Mouse (Mus musculus): ENCODE measurements at regions not wholly inside any gene's neighbourhood (a gene's known extent, or its start where the extent isn't known, plus 50 kb on each side); places are given as distances from the start of the nearest gene placed in this dataset.
A peak's percentile ranks its signal among the peaks of the same experiment; 100 is the strongest.

DNA sequence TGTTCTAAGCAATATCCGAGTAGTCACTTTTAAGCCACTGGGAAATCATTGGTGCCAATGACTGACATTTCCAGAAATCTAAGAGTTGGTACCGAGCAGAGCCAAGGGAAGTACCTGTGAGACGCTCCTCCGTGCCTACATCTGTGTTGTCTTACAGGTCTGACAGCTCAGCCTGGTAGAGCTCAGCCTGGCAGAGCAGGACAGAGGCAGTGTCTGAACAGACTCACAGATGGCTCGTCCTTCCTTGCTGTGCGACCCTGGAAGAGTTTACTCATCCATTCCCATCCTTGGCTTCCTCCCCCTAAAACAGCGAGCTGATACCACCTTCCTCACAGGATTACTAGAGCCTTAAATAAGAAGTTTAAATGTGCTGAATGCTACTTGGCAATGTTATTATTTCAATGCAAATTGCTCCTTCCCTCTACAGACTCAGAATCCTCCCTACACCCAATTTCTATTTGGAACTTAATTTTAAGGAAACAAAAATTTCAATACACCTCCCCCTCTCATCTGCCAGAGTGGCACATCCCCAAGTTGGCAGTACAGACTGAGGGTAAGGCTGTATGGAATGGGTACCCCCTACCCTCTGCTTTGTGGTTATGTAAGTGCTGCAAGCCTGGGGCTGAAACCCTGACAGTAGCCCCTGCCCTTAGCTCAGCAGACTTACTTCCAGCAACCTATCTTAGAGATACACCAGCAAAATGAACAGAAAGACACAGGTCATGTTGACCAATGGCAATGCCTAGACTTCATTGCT lies 119.9 kb upstream of the Cacna2d3 start:
- TF ChIP-seq POLR2A (IDR thresholded peaks at IDR 0.05; ENCODE audit: low read depth, low read length): no peak
- no peak for TF ChIP-seq CTCF (conservative IDR thresholded peaks at IDR 0.05; ENCODE audit: insufficient read depth, insufficient read length, low read depth, low read length)
- H3K27me3 ChIP-seq (replicated peaks; ENCODE audit: control insufficient read depth, insufficient read depth, low read length): no peaks in the 10 kb centered on the region
- WGBS: 87% methylated on average over 7 of the region's 7 CpGs
- DNase-seq: no peak
- no peaks in the 10 kb centered on the region for H3K36me3 ChIP-seq (ENCODE audit: control insufficient read depth, insufficient read depth, low read length)
- no peak overlapping the region for H3K4me3 ChIP-seq (ENCODE audit: insufficient read depth, low read depth, low read length)
- no peaks in the 10 kb centered on the region for H3K4me1 ChIP-seq (ENCODE audit: control insufficient read depth, insufficient read depth, low read length)
- no peak overlapping the region for H3K27ac ChIP-seq (ENCODE audit: insufficient read depth, low read depth, low read length)

DNA sequence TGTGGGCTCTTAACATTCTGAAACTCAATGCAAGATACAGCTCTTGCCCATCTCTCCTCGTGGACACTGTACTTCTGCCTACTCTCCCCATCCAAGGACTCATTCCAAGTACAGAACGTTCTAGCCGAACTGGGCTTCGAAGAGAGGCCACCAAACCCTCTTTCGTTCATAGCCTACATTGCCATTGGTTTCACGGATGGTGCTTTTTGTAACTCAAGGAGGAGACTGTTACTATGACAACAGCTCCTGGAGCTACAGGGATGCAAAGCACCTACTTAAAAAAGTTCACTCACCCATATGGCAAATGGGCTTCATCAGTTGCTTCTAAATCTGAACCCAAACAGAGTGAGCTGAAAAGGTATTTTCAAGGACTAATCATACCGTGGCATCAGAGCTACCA lies 120.4 kb upstream of the Selenok start:
- no peak for DNase-seq
- H3K36me3 ChIP-seq (ENCODE audit: control insufficient read depth, insufficient read depth, low read length): no peaks in the 10 kb centered on the region
- no peak overlapping the region for H3K27ac ChIP-seq (ENCODE audit: insufficient read depth, low read depth, low read length)
- no peak overlapping the region for H3K4me3 ChIP-seq (ENCODE audit: insufficient read depth, low read depth, low read length)
- H3K4me1 ChIP-seq (ENCODE audit: control insufficient read depth, insufficient read depth, low read length): no peaks in the 10 kb centered on the region
- H3K27me3 ChIP-seq (replicated peaks; ENCODE audit: control insufficient read depth, insufficient read depth, low read length): no peaks in the 10 kb centered on the region
- TF ChIP-seq CTCF (conservative IDR thresholded peaks at IDR 0.05; ENCODE audit: insufficient read depth, insufficient read length, low read depth, low read length): no peak
- TF ChIP-seq POLR2A (IDR thresholded peaks at IDR 0.05; ENCODE audit: low read depth, low read length): no peak
- 86% methylated on average over 7 of the region's 7 CpGs for WGBS

DNA sequence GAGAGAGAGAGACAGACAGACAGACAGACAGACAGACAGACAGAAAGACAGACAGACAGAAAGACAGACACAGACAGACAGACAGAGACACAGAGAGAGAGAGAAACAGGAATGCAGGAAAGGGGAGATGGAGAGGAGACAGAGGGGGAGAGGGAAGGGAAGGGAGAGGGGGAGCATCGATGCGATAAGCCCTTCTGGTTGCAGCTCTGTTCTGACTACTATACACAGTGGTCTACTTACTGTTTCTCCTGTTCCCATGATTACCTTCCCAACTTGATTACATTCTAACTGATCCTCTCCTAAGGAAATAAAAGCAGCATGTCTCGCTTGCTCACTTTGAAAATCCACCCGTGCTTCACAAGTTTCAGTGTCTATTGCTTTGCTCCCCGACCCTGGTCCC lies 116.8 kb upstream of the Selenok start:
- TF ChIP-seq POLR2A (IDR thresholded peaks at IDR 0.05; ENCODE audit: low read depth, low read length): no peak
- TF ChIP-seq CTCF (conservative IDR thresholded peaks at IDR 0.05; ENCODE audit: insufficient read depth, insufficient read length, low read depth, low read length): no peak
- Histone ChIP-seq H3K27me3 (replicated peaks; ENCODE audit: control insufficient read depth, insufficient read depth, low read length) (no peaks in the 10 kb centered on the region), H3K4me1 (ENCODE audit: control insufficient read depth, insufficient read depth, low read length) (no peaks in the 10 kb centered on the region), H3K36me3 (ENCODE audit: control insufficient read depth, insufficient read depth, low read length) (no peaks in the 10 kb centered on the region), H3K4me3 (ENCODE audit: insufficient read depth, low read depth, low read length) (peak overlapping the region; percentile 7; the same call in 1 of the 2 replicates), H3K27ac (ENCODE audit: insufficient read depth, low read depth, low read length) (no peak overlapping the region)
- WGBS: 54% methylated on average over 5 of the region's 5 CpGs
- no peak for DNase-seq

DNA sequence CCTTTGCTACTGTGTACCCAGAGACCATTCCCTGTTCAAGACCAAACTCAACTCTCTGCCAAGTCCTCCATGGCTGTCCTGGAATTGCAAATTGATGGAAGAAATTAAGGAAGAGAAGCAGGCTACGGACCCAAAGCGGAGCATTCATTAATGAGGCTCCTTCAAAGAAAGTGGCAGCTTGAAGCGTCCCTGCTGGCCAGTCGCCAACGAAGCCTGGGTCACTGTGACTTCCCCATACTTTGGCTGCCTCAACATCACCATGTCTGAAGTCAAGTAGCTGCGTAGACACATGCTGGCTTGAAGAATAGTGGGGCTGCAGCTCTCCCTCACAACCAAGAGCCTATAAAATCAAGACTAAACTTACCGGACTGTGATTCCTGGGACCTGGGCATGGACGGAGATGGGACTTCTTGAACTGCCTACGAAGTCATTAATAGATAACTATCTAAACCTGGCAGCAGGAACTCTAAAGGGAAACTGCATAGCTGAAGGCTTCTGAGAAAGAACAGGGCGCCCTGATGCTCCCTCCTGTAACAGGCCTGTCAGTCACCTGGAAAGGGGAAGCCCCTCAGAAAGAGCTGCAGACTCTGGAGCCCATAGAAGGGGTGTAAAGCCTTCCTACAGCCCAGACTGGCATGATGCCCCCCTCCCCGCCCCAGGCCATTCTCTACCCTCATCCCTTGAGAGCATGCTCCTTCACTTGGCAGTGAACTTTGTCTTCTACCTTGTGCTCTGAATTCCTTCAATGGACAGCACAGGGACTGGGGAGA lies 116.0 kb upstream of the Selenok start:
- Histone ChIP-seq H3K36me3 (ENCODE audit: control insufficient read depth, insufficient read depth, low read length) (no peaks in the 10 kb centered on the region), H3K4me1 (ENCODE audit: control insufficient read depth, insufficient read depth, low read length) (no peaks in the 10 kb centered on the region), H3K27me3 (replicated peaks; ENCODE audit: control insufficient read depth, insufficient read depth, low read length) (no peaks in the 10 kb centered on the region), H3K27ac (ENCODE audit: insufficient read depth, low read depth, low read length) (peak overlapping the region; percentile 61), H3K4me3 (ENCODE audit: insufficient read depth, low read depth, low read length) (peak overlapping the region; percentile 50)
- 41% methylated on average over 11 of the region's 11 CpGs for WGBS
- TF ChIP-seq CTCF (conservative IDR thresholded peaks at IDR 0.05; ENCODE audit: insufficient read depth, insufficient read length, low read depth, low read length) (no peak), POLR2A (IDR thresholded peaks at IDR 0.05; ENCODE audit: low read depth, low read length) (no peak)
- DNase-seq: peak; percentile 80

DNA sequence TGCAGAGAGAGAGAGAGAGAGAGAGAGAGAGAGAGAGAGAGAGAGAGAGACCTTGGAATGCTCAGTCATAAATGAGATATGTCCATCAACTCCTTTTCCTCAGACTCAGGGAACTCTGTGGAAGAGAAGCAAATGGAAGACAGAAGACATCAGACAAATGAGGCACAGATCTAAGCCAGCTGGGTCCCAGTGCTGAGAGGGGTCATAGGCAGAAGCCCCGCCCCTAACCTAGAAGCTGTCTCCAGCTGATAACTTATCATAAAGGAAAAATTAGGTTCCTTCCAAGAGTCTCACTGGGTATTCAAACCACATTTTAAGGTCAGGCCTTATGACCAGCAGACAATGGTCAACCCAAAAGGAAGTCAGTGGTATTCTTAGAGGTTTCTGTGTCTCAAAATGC lies 106.1 kb upstream of the Selenok start:
- H3K36me3 ChIP-seq (ENCODE audit: control insufficient read depth, insufficient read depth, low read length): no peaks in the 10 kb centered on the region
- no peak for DNase-seq
- no peaks in the 10 kb centered on the region for H3K27me3 ChIP-seq (replicated peaks; ENCODE audit: control insufficient read depth, insufficient read depth, low read length)
- 89% methylated on average over 1 of the region's 1 CpGs for WGBS
- TF ChIP-seq POLR2A (IDR thresholded peaks at IDR 0.05; ENCODE audit: low read depth, low read length) (no peak), CTCF (conservative IDR thresholded peaks at IDR 0.05; ENCODE audit: insufficient read depth, insufficient read length, low read depth, low read length) (no peak)
- H3K27ac ChIP-seq (ENCODE audit: insufficient read depth, low read depth, low read length): no peak overlapping the region
- H3K4me1 ChIP-seq (ENCODE audit: control insufficient read depth, insufficient read depth, low read length): no peaks in the 10 kb centered on the region
- H3K4me3 ChIP-seq (ENCODE audit: insufficient read depth, low read depth, low read length): no peak overlapping the region

DNA sequence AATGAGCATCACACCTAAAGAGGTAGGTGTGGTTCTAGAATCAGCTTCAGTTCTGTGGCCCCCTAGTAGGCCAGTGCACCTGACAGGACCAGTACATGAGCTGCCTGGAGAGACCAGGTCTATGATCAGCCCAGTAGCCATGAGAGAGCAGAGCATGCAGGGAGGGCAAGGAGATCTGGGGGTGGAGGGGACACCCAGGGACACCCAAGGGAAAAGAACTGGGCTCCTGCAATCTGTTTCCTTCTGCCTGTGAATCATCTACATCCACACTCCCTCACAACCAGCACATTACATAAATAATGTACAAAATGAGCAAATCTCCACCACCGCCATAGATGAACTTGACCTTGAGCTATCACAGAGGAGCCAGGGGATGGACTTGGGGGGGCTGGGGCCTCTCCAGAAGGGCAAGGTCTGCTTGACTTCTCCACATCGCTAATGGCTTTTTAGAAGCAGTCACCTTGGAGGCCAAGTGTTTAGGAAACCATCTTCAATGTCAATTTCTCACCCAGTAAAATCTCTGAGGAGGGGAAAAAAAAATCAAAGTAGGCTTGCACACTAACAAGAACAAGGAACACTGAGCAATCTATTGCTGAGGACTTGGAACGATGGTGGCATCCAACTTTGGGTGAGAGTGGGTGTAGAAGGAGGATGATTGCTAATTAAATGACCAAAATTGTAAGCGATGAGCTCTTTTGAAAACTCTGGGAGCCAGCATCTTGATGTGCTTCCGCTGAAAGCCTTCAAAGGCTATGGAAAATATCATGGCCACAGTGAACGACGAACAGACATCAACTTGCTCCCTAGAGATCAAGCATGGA lies 101.4 kb upstream of the Selenok start:
- no peak for DNase-seq
- H3K27me3 ChIP-seq (replicated peaks; ENCODE audit: control insufficient read depth, insufficient read depth, low read length): no peaks in the 10 kb centered on the region
- H3K36me3 ChIP-seq (ENCODE audit: control insufficient read depth, insufficient read depth, low read length): no peaks in the 10 kb centered on the region
- WGBS: 70% methylated on average over 7 of the region's 7 CpGs
- TF ChIP-seq CTCF (conservative IDR thresholded peaks at IDR 0.05; ENCODE audit: insufficient read depth, insufficient read length, low read depth, low read length) (no peak), POLR2A (IDR thresholded peaks at IDR 0.05; ENCODE audit: low read depth, low read length) (no peak)
- no peak overlapping the region for H3K27ac ChIP-seq (ENCODE audit: insufficient read depth, low read depth, low read length)
- no peak overlapping the region for H3K4me3 ChIP-seq (ENCODE audit: insufficient read depth, low read depth, low read length)
- no peaks in the 10 kb centered on the region for H3K4me1 ChIP-seq (ENCODE audit: control insufficient read depth, insufficient read depth, low read length)
